Mouse (Mus musculus): ENCODE results near the gene Setd5. TPM values are rescaled to one million over a fixed set of nuclear protein-coding genes. Genes with fewer than 3 reads are reported as not detected.

The Setd5 gene
- polyA plus RNA-seq, 1 experiment: 1.3 TPM

GRCm38 (mm10) chr6:113099640-113100289 lies 22.6 kb downstream of the Setd5 start:
- TF ChIP-seq GATA1 (IDR thresholded peaks at IDR 0.05; ENCODE audit: low read length): no peak
- no peak for TF ChIP-seq TAL1 (IDR thresholded peaks at IDR 0.05; ENCODE audit: low read length)
- Histone ChIP-seq H3K9me3 (ENCODE audit: control insufficient read depth, low read length) (no peaks in the 10 kb centered on the region), H3K4me3 (replicated peaks) (no peak overlapping the region), H3K36me3 (ENCODE audit: control insufficient read depth) (peaks cover 15% of the 10 kb centered on the region), H3K4me1 (ENCODE audit: control insufficient read depth) (peaks cover 20% of the 10 kb centered on the region), H3K27me3 (ENCODE audit: control insufficient read depth) (no peaks in the 10 kb centered on the region)

GRCm38 (mm10) chr6:113102541-113102940 lies 25.4 kb downstream of the Setd5 start:
- peaks cover 17% of the 10 kb centered on the region for H3K4me1 ChIP-seq (ENCODE audit: control insufficient read depth)
- H3K27me3 ChIP-seq (ENCODE audit: control insufficient read depth): no peaks in the 10 kb centered on the region

GRCm38 (mm10) chr6:113103765-113104164 lies 26.6 kb downstream of the Setd5 start:
- H3K9me3 ChIP-seq (ENCODE audit: control insufficient read depth, low read length): no peaks in the 10 kb centered on the region
- H3K4me1 ChIP-seq (ENCODE audit: control insufficient read depth): peaks cover 14% of the 10 kb centered on the region
- H3K36me3 ChIP-seq (ENCODE audit: control insufficient read depth): peaks cover 40% of the 10 kb centered on the region
- TF ChIP-seq TAL1 (IDR thresholded peaks at IDR 0.05; ENCODE audit: low read length): no peak
- TF ChIP-seq GATA1 (IDR thresholded peaks at IDR 0.05; ENCODE audit: low read length): no peak
- no peak overlapping the region for H3K4me3 ChIP-seq (replicated peaks)
- H3K27me3 ChIP-seq (ENCODE audit: control insufficient read depth): no peaks in the 10 kb centered on the region

More at GRCm38 (mm10) chr6:113102541-113102940, 25.4 kb downstream of the Setd5 start:
- H3K36me3 ChIP-seq (ENCODE audit: control insufficient read depth): peaks cover 34% of the 10 kb centered on the region
- H3K9me3 ChIP-seq (ENCODE audit: control insufficient read depth, low read length): no peaks in the 10 kb centered on the region
- TF ChIP-seq TAL1 (IDR thresholded peaks at IDR 0.05; ENCODE audit: low read length): no peak
- no peak for TF ChIP-seq GATA1 (IDR thresholded peaks at IDR 0.05; ENCODE audit: low read length)
- H3K4me3 ChIP-seq (replicated peaks): no peak overlapping the region

GRCm38 (mm10) chr6:113109378-113109777 lies 32.2 kb downstream of the Setd5 start:
- Histone ChIP-seq H3K9me3 (ENCODE audit: control insufficient read depth, low read length) (no peaks in the 10 kb centered on the region), H3K4me1 (ENCODE audit: control insufficient read depth) (no peaks in the 10 kb centered on the region), H3K36me3 (ENCODE audit: control insufficient read depth) (peaks cover 86% of the 10 kb centered on the region), H3K4me3 (replicated peaks) (no peak overlapping the region), H3K27me3 (ENCODE audit: control insufficient read depth) (no peaks in the 10 kb centered on the region)
- TF ChIP-seq TAL1 (IDR thresholded peaks at IDR 0.05; ENCODE audit: low read length) (no peak), GATA1 (IDR thresholded peaks at IDR 0.05; ENCODE audit: low read length) (no peak)

GRCm38 (mm10) chr6:113109956-113110355 lies 32.8 kb downstream of the Setd5 start:
- H3K4me3 ChIP-seq (replicated peaks): no peak overlapping the region
- H3K27me3 ChIP-seq (ENCODE audit: control insufficient read depth): no peaks in the 10 kb centered on the region
- H3K9me3 ChIP-seq (ENCODE audit: control insufficient read depth, low read length): no peaks in the 10 kb centered on the region
- TF ChIP-seq GATA1 (IDR thresholded peaks at IDR 0.05; ENCODE audit: low read length): no peak
- TF ChIP-seq TAL1 (IDR thresholded peaks at IDR 0.05; ENCODE audit: low read length): no peak
- H3K36me3 ChIP-seq (ENCODE audit: control insufficient read depth): peaks cover 86% of the 10 kb centered on the region
- H3K4me1 ChIP-seq (ENCODE audit: control insufficient read depth): no peaks in the 10 kb centered on the region

- H3K4me3 ChIP-seq (replicated peaks): no peak overlapping the region
- no peaks in the 10 kb centered on the region for H3K4me1 ChIP-seq (ENCODE audit: control insufficient read depth)
- no peaks in the 10 kb centered on the region for H3K9me3 ChIP-seq (ENCODE audit: control insufficient read depth, low read length)
- H3K36me3 ChIP-seq (ENCODE audit: control insufficient read depth): peaks cover 99% of the 10 kb centered on the region
- no peaks in the 10 kb centered on the region for H3K27me3 ChIP-seq (ENCODE audit: control insufficient read depth)
- no peak for TF ChIP-seq TAL1 (IDR thresholded peaks at IDR 0.05; ENCODE audit: low read length)
- no peak for TF ChIP-seq GATA1 (IDR thresholded peaks at IDR 0.05; ENCODE audit: low read length)
Measured at GRCm38 (mm10) chr6:113120806-113121205, 43.6 kb downstream of the Setd5 start.

- H3K36me3 ChIP-seq (ENCODE audit: control insufficient read depth): peaks cover 86% of the 10 kb centered on the region
Measured at GRCm38 (mm10) chr6:113133360-113133759, 56.2 kb downstream of the Setd5 start.

GRCm38 (mm10) chr6:113141389-113142094 lies 64.4 kb downstream of the Setd5 start:
- TF ChIP-seq GATA1 (IDR thresholded peaks at IDR 0.05; ENCODE audit: low read length): no peak
- TF ChIP-seq TAL1 (IDR thresholded peaks at IDR 0.05; ENCODE audit: low read length): no peak
- H3K36me3 ChIP-seq (ENCODE audit: control insufficient read depth): peaks cover 95% of the 10 kb centered on the region

More at GRCm38 (mm10) chr6:113133360-113133759, 56.2 kb downstream of the Setd5 start:
- H3K27me3 ChIP-seq (ENCODE audit: control insufficient read depth): no peaks in the 10 kb centered on the region
- TF ChIP-seq GATA1 (IDR thresholded peaks at IDR 0.05; ENCODE audit: low read length): no peak
- no peak for TF ChIP-seq TAL1 (IDR thresholded peaks at IDR 0.05; ENCODE audit: low read length)
- H3K4me3 ChIP-seq (replicated peaks): no peak overlapping the region
- H3K9me3 ChIP-seq (ENCODE audit: control insufficient read depth, low read length): no peaks in the 10 kb centered on the region
- H3K4me1 ChIP-seq (ENCODE audit: control insufficient read depth): no peaks in the 10 kb centered on the region

GRCm38 (mm10) chr6:113144764-113145163 lies 67.6 kb downstream of the Setd5 start:
- Histone ChIP-seq H3K4me3 (replicated peaks) (no peak overlapping the region), H3K36me3 (ENCODE audit: control insufficient read depth) (peaks cover 96% of the 10 kb centered on the region), H3K9me3 (ENCODE audit: control insufficient read depth, low read length) (no peaks in the 10 kb centered on the region), H3K4me1 (ENCODE audit: control insufficient read depth) (no peaks in the 10 kb centered on the region), H3K27me3 (ENCODE audit: control insufficient read depth) (no peaks in the 10 kb centered on the region)
- no peak for TF ChIP-seq GATA1 (IDR thresholded peaks at IDR 0.05; ENCODE audit: low read length)
- no peak for TF ChIP-seq TAL1 (IDR thresholded peaks at IDR 0.05; ENCODE audit: low read length)

More at GRCm38 (mm10) chr6:113141389-113142094, 64.4 kb downstream of the Setd5 start:
- H3K4me1 ChIP-seq (ENCODE audit: control insufficient read depth): no peaks in the 10 kb centered on the region
- no peak overlapping the region for H3K4me3 ChIP-seq (replicated peaks)
- H3K27me3 ChIP-seq (ENCODE audit: control insufficient read depth): no peaks in the 10 kb centered on the region
- no peaks in the 10 kb centered on the region for H3K9me3 ChIP-seq (ENCODE audit: control insufficient read depth, low read length)
